Mouse (Mus musculus) embryonic fibroblast, embryonic 13.5 days (primary cell): ENCODE measurements around the gene Olfr395. TPM values are rescaled to one million over a fixed set of nuclear protein-coding genes. Genes with fewer than 3 reads are reported as not detected.
"Not testable (repeated sequence)": the region's sequence is repeated elsewhere in the genome, so short reads cannot be mapped to it uniquely, and the experiment has no call there.

Source experiments
- H3K27ac ChIP-seq: 2 replicates; pipeline ENCODE4 v1.5.1; 2012; ENCODE audit warnings: low read length, control low read depth, inconsistent platforms; ENCODE audit not compliant: insufficient read depth
- H3K4me1 ChIP-seq: 2 replicates; pipeline ENCODE4 v1.6.1; 2011; ENCODE audit warnings: low read length; ENCODE audit not compliant: control insufficient read depth, insufficient read depth
- H3K4me3 ChIP-seq: 2 replicates; pipeline ENCODE4 v1.5.1; 2011; ENCODE audit warnings: mild to moderate bottlenecking, control low read depth, low read length; ENCODE audit not compliant: insufficient read depth
- CTCF ChIP-seq: IDR thresholded peaks from 2 replicates; pipeline ENCODE4 v1.5.1; 2011; ENCODE audit warnings: mild to moderate bottlenecking, control low read depth, low read length, moderate library complexity, borderline replicate concordance; ENCODE audit not compliant: insufficient read depth
- POLR2A ChIP-seq: IDR thresholded peaks from 2 replicates; pipeline ENCODE4 v1.6.1; 2011; ENCODE audit warnings: low read depth, mild to moderate bottlenecking, control low read depth, low read length, moderate library complexity
- polyA plus RNA-seq: library from polyadenylated mRNA; stranded (reverse); fragments of >200 nt; gene quantifications from 2 replicates; pipeline ENCODE4 v1.2.4, GENCODE M21; 2011; ENCODE audit warnings: low read depth; ENCODE audit not compliant: missing spikeins, insufficient read length

Olfr395 gene
- polyA plus RNA-seq: not detected in 2 replicates

DNA sequence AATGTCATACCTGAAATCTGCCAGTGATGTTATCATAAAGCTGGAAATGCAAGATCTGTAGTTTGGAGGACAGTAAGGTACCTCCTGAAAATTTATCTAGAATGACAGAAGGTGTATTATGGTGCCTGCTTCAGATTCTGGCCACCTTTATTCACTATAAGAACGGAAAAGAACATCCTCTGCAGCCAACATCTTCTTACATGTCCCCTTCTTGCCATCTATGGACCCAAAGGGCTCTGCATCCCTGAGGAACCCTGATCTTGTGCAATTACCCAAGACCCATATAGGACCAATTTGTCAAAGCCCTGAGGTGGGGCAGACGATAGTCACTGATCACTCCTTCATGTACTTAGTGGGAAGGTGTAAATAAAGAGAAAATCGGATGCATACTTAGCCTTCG lies at the start of gene Olfr395:
Olfr395 (minus strand) TSS at position 101 of the 400 bp plus-strand sequence.
- not testable (repeated sequence) for H3K27ac ChIP-seq, H3K4me1 ChIP-seq, H3K4me3 ChIP-seq

DNA sequence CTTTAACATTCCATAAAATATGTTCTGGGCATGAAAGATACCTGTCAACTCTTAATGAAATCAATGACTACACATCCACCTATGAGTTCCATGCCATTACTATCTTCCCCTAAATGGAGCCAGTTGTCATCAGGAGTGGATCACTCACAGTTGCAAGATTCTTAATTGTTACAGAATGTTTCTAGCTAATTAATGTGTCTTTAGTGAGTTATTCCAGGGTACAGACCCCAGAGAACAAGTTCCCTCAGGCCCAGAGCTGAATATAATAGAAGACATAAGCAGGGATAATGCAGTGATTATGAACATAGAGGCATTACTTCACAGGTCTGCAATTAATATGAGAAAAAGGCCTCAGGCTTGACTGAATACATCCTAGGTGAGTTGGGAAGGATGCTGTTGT lies 27.3 kb upstream of the Olfr395 start, which contains the start of gene Olfr23:
Olfr23 (plus strand) TSS at position 301 of the 400 bp plus-strand sequence.
- Histone ChIP-seq H3K4me3 (no peak within 1 kb of the TSS), H3K27ac (no peak within 1 kb of the TSS), H3K4me1 (no peaks in the 10 kb centered on the region)
- TF ChIP-seq POLR2A (no peak), CTCF (no peak)

DNA sequence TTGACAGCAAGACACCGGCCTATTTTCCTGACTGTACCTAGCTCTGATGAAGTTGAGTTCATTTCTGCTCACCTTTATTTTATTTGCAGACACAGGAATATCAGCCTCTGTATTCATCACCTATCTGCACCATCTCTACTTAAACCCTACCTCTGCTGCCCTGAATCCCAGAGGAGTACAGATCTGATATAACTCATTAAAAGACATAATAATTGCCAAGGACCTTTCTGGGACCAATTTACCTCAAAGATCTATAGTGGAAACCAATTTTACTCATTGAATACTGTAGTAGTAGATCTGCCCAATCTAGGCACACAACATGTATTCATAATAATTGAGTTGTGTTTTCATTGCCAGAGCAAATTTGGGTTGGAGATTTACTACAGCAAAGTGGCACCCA lies 18.4 kb downstream of the Olfr395 start, which contains the start of gene Olfr394:
Olfr394 (minus strand) TSS at position 101 of the 400 bp plus-strand sequence.
- no peaks in the 10 kb centered on the region for H3K4me1 ChIP-seq
- H3K27ac ChIP-seq: no peak within 1 kb of the TSS
- no peak for TF ChIP-seq POLR2A
- no peak for TF ChIP-seq CTCF
- no peak within 1 kb of the TSS for H3K4me3 ChIP-seq

Other genes starting within 250 kb of the Olfr395 start
- not detected in 2 replicates for gene Zfp735, start 220.5 kb downstream of the Olfr395 start, polyA plus RNA-seq
- not detected in 2 replicates for gene Olfr389, start 128.6 kb downstream of the Olfr395 start, polyA plus RNA-seq
- not detected in 2 replicates for gene Olfr390, start 126.3 kb downstream of the Olfr395 start, polyA plus RNA-seq
- not detected in 2 replicates for gene Olfr391-ps, start 106.2 kb downstream of the Olfr395 start, polyA plus RNA-seq
- gene Olfr392, start 92.2 kb downstream of the Olfr395 start, polyA plus RNA-seq: not detected in 2 replicates
- gene Olfr393, start 57.8 kb downstream of the Olfr395 start, polyA plus RNA-seq: not detected in 2 replicates
- not detected in 2 replicates for gene Olfr394, start 18.5 kb downstream of the Olfr395 start, polyA plus RNA-seq
- not detected in 2 replicates for gene Olfr23, start 27.4 kb upstream of the Olfr395 start, polyA plus RNA-seq
- not detected in 2 replicates for gene Olfr397, start 51.5 kb upstream of the Olfr395 start, polyA plus RNA-seq
- not detected in 2 replicates for gene Olfr398, start 81.1 kb upstream of the Olfr395 start, polyA plus RNA-seq
- not detected in 2 replicates for gene Olfr139, start 147.3 kb upstream of the Olfr395 start, polyA plus RNA-seq
- not detected in 2 replicates for gene Olfr399, start 147.3 kb upstream of the Olfr395 start, polyA plus RNA-seq
- gene Zfp616, start 160.7 kb upstream of the Olfr395 start, polyA plus RNA-seq: not detected in 2 replicates
- not detected in 2 replicates for gene Olfr401, start 204.4 kb upstream of the Olfr395 start, polyA plus RNA-seq
- not detected in 2 replicates for gene Olfr402, start 244.2 kb upstream of the Olfr395 start, polyA plus RNA-seq